Mouse (Mus musculus): Measurements from ENCODE around the gene Nipa1. TPM values are rescaled to one million over a fixed set of nuclear protein-coding genes. Genes with fewer than 3 reads are reported as not detected.

Nipa1 gene
- polyA plus RNA-seq (2012; rRNA removed), result 1.1 and 1.3 TPM in 2 replicates

GRCm38 (mm10) chr7:56019930-56020253, at the start of gene Nipa1:
Gene Nipa1 (minus strand): TSS chr7:56019954.
- Histone ChIP-seq H3K4me1 (ENCODE audit: control insufficient read depth, insufficient read depth, insufficient read length, low read length) (no peaks in the 10 kb centered on the region), H3K4me3 (ENCODE audit: low read depth, low read length) (peak within 1 kb of the TSS; percentile 89), H3K36me3 (ENCODE audit: control insufficient read depth, insufficient read depth, low read length) (no peaks in the 10 kb centered on the region), H3K27me3 (ENCODE audit: control insufficient read depth, insufficient read depth, low read length) (no peaks in the 10 kb centered on the region), H3K27ac (ENCODE audit: insufficient read depth, low read depth, low read length) (no peak within 1 kb of the TSS)
- TF ChIP-seq POLR2A (IDR thresholded peaks at IDR 0.05; ENCODE audit: low read depth, low read length) (no peak), CTCF (IDR thresholded peaks at IDR 0.05; ENCODE audit: extremely low read depth, insufficient read length, insufficient replicate concordance, low read depth, low read length) (no peak)
- WGBS, result 17% methylated on average over 3 of the region's 3 CpGs

- Histone ChIP-seq H3K4me3 (ENCODE audit: low read depth, low read length) (no peak overlapping the region), H3K27ac (ENCODE audit: insufficient read depth, low read depth, low read length) (peak overlapping the region; percentile 49), H3K36me3 (ENCODE audit: control insufficient read depth, insufficient read depth, low read length) (peaks cover 8% of the 10 kb centered on the region; the same call in 1 of the 2 replicates), H3K27me3 (ENCODE audit: control insufficient read depth, insufficient read depth, low read length) (no peaks in the 10 kb centered on the region), H3K4me1 (ENCODE audit: control insufficient read depth, insufficient read depth, insufficient read length, low read length) (peaks cover 5% of the 10 kb centered on the region; the same call in 1 of the 2 replicates)
- no peak for TF ChIP-seq POLR2A (IDR thresholded peaks at IDR 0.05; ENCODE audit: low read depth, low read length)
- TF ChIP-seq CTCF (IDR thresholded peaks at IDR 0.05; ENCODE audit: extremely low read depth, insufficient read length, insufficient replicate concordance, low read depth, low read length), result no peak
- 100% methylated on average over 1 of the region's 1 CpGs for WGBS
Observed at GRCm38 (mm10) chr7:56066634-56067033, 46.9 kb upstream of the Nipa1 start.

GRCm38 (mm10) chr7:56066136-56066535, 46.4 kb upstream of the Nipa1 start:
- Histone ChIP-seq H3K36me3 (ENCODE audit: control insufficient read depth, insufficient read depth, low read length) (peaks cover 8% of the 10 kb centered on the region; the same call in 1 of the 2 replicates), H3K27ac (ENCODE audit: insufficient read depth, low read depth, low read length) (peak overlapping the region; percentile 49), H3K27me3 (ENCODE audit: control insufficient read depth, insufficient read depth, low read length) (no peaks in the 10 kb centered on the region), H3K4me1 (ENCODE audit: control insufficient read depth, insufficient read depth, insufficient read length, low read length) (peaks cover 5% of the 10 kb centered on the region; the same call in 1 of the 2 replicates), H3K4me3 (ENCODE audit: low read depth, low read length) (no peak overlapping the region)
- no peak for TF ChIP-seq CTCF (IDR thresholded peaks at IDR 0.05; ENCODE audit: extremely low read depth, insufficient read length, insufficient replicate concordance, low read depth, low read length)
- 35% methylated on average over 2 of the region's 2 CpGs for WGBS

- H3K36me3 ChIP-seq (ENCODE audit: control insufficient read depth, insufficient read depth, low read length), result peaks cover 10% of the 10 kb centered on the region; the same call in 1 of the 2 replicates
- H3K4me3 ChIP-seq (ENCODE audit: low read depth, low read length), result no peak overlapping the region
- H3K4me1 ChIP-seq (ENCODE audit: control insufficient read depth, insufficient read depth, insufficient read length, low read length), result peaks cover 5% of the 10 kb centered on the region; the same call in 1 of the 2 replicates
- WGBS, result 85% methylated on average over 1 of the region's 1 CpGs
- no peaks in the 10 kb centered on the region for H3K27me3 ChIP-seq (ENCODE audit: control insufficient read depth, insufficient read depth, low read length)
- H3K27ac ChIP-seq (ENCODE audit: insufficient read depth, low read depth, low read length), result no peak overlapping the region
- TF ChIP-seq CTCF (IDR thresholded peaks at IDR 0.05; ENCODE audit: extremely low read depth, insufficient read length, insufficient replicate concordance, low read depth, low read length), result no peak
- TF ChIP-seq POLR2A (IDR thresholded peaks at IDR 0.05; ENCODE audit: low read depth, low read length), result no peak
Observed at GRCm38 (mm10) chr7:56064876-56065275, 45.1 kb upstream of the Nipa1 start.

GRCm38 (mm10) chr7:56055338-56055737, 35.6 kb upstream of the Nipa1 start:
- Histone ChIP-seq H3K27me3 (ENCODE audit: control insufficient read depth, insufficient read depth, low read length) (no peaks in the 10 kb centered on the region), H3K36me3 (ENCODE audit: control insufficient read depth, insufficient read depth, low read length) (peaks cover 5% of the 10 kb centered on the region), H3K4me3 (ENCODE audit: low read depth, low read length) (no peak overlapping the region), H3K27ac (ENCODE audit: insufficient read depth, low read depth, low read length) (no peak overlapping the region), H3K4me1 (ENCODE audit: control insufficient read depth, insufficient read depth, insufficient read length, low read length) (peaks cover 3% of the 10 kb centered on the region; the same call in 1 of the 2 replicates)
- 92% methylated on average over 3 of the region's 3 CpGs for WGBS
- TF ChIP-seq CTCF (IDR thresholded peaks at IDR 0.05; ENCODE audit: extremely low read depth, insufficient read length, insufficient replicate concordance, low read depth, low read length) (no peak), POLR2A (IDR thresholded peaks at IDR 0.05; ENCODE audit: low read depth, low read length) (no peak)

- Histone ChIP-seq H3K36me3 (ENCODE audit: control insufficient read depth, insufficient read depth, low read length) (peaks cover 3% of the 10 kb centered on the region), H3K4me1 (ENCODE audit: control insufficient read depth, insufficient read depth, insufficient read length, low read length) (peaks cover 6% of the 10 kb centered on the region; the same call in 1 of the 2 replicates), H3K4me3 (ENCODE audit: low read depth, low read length) (no peak overlapping the region), H3K27me3 (ENCODE audit: control insufficient read depth, insufficient read depth, low read length) (no peaks in the 10 kb centered on the region), H3K27ac (ENCODE audit: insufficient read depth, low read depth, low read length) (no peak overlapping the region)
- TF ChIP-seq POLR2A (IDR thresholded peaks at IDR 0.05; ENCODE audit: low read depth, low read length), result no peak
- TF ChIP-seq CTCF (IDR thresholded peaks at IDR 0.05; ENCODE audit: extremely low read depth, insufficient read length, insufficient replicate concordance, low read depth, low read length), result no peak
Observed at GRCm38 (mm10) chr7:56052996-56053395, 33.2 kb upstream of the Nipa1 start.

- Histone ChIP-seq H3K27me3 (ENCODE audit: control insufficient read depth, insufficient read depth, low read length) (no peaks in the 10 kb centered on the region), H3K27ac (ENCODE audit: insufficient read depth, low read depth, low read length) (peak overlapping the region; percentile 79), H3K4me3 (ENCODE audit: low read depth, low read length) (peak overlapping the region; percentile 71), H3K36me3 (ENCODE audit: control insufficient read depth, insufficient read depth, low read length) (no peaks in the 10 kb centered on the region; the same call in none of the 2 replicates), H3K4me1 (ENCODE audit: control insufficient read depth, insufficient read depth, insufficient read length, low read length) (peaks cover 6% of the 10 kb centered on the region; the same call in 1 of the 2 replicates)
- WGBS, result under 1% methylated on average over 18 of the region's 18 CpGs
- TF ChIP-seq CTCF (IDR thresholded peaks at IDR 0.05; ENCODE audit: extremely low read depth, insufficient read length, insufficient replicate concordance, low read depth, low read length), result no peak
- TF ChIP-seq POLR2A (IDR thresholded peaks at IDR 0.05; ENCODE audit: low read depth, low read length), result no peak
Observed at GRCm38 (mm10) chr7:56050487-56050911, 30.7 kb upstream of the Nipa1 start.

Data from small intestine, adult 2 months (tissue).